Mouse (Mus musculus) NIH3T3 (cell line): ENCODE results near the gene Tgtp1.
"Not testable (repeated sequence)": the region's sequence is repeated elsewhere in the genome, so short reads cannot be mapped to it uniquely, and the experiment has no call there.

Source experiments
- DNase-seq: peaks from one replicate; pipeline ENCODE4 v3.0.0-alpha.2; 2012; ENCODE audit warnings: low read depth

The Tgtp1 gene

DNA sequence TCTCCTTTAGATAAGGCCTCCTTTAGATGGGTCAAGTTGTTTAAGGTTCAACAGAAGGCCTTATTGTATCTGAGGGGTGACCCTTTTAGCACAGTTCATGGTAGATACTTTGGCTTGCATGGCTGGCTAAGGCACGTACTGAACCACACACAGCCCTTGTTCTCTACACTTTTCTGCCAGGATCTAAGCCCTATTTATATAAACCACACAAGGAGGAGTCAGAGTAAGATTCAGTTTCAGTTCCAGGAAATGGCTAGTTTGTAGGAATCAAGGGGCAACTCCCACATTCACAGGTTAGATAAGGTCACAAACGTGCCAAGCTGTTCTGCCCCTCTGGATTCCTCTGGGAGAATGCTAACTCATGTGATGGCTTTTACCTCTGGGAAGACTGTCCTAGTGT is at the start of gene Tgtp1:
Tgtp1 (minus strand) TSS at position 155 of the 400 bp plus-strand sequence.
- peak; percentile 26 for DNase-seq

DNA sequence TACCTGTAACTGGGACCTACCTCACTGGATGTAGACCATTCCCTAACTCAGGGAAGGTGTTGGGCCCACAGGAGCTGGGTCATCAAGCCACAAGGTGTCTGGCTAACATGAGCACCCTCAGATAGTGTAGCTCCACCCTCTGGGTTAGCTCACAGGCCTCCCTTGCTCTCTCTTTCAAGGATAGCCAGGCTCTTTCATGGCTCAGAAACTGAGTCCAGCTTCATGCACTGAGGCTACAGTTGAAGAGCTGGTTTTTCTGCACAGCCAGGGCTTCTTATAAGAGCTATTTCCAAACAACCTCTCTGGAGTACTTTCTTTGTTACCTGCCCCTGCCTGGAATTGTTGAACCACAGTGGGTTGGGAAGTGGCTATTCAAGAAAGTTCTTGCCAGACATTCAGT is 18.1 kb upstream of the Tgtp1 start:
- not testable (repeated sequence) for DNase-seq

DNA sequence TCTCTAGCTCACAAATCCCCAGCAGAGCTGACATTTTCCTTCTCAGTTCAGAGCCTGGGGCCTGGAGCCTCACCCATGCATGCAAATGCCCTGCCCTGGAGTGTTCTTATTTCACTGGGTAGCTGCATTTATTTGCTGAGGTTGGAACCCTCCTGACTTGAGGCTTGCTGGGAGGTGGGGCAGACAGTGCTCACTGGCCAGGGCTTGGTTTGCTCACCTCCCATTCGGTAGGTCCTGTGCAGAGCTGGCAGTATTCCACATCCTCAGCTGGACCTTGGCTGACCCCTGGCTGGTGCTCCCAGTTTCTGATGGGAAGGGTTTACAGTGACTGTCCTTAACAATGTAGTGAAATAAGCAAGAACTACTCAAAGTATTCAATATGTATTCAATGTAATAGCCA is 12.8 kb upstream of the Tgtp1 start:
- not testable (repeated sequence) for DNase-seq

DNA sequence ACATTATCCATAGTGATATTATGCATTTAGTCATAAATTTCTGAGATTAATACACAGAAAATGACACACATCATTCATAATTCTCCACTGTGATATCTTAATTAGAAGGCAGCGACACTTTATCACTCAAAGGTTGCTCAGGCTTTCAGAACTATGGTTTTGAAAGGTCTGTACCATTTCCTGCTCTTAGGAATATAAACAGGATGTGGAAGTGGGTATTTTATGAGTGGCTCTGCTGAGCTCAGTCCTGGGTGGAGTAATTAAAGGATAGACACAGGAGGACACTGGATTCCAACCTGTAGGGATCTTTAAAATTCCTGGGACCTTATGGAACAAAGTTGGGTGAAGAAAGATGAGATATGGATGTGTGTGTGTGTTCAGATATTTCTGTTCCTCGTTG is 12.3 kb upstream of the Tgtp1 start:
- not testable (repeated sequence) for DNase-seq

DNA sequence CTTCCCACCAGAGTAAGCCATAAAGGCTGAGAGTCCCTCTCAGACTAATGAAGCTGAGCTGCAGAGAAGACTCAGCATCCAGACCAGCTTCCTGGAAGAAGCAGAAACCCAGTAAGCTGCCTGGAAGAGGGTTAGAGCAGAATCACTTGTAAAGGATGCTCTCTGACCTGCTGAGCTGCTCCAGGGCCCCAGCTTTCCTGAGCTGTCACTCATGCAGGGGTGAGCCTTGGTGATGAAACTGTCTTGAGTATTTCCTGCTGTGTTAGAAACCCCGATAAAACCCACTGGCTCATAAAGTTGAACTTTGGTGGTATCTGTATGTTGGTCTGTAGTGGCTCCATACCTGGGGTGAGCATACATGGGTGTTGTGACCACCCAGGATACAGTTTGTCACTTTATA is 6.4 kb upstream of the Tgtp1 start:
- not testable (repeated sequence) for DNase-seq

DNA sequence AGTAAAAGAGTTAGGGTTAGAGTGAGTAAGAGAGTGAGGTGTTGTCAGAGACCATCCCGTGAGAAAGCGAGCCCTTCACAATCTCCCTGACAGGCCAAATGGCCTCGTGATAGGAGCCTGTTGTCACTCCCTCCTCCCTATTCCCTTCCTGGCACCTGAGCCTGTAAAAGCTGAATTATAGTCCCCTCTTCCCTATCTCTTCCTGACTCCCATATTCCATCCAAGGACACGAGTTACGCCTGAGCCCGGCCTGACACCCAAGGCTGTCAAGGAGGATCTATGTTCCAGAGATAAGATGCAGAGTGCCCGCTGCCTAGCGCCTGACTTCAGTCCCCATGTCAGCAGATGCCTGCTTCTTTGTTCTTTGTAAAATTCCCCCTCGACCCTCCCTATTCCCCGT is 676 bp downstream of the Tgtp1 start:
- DNase-seq: not testable (repeated sequence)

DNA sequence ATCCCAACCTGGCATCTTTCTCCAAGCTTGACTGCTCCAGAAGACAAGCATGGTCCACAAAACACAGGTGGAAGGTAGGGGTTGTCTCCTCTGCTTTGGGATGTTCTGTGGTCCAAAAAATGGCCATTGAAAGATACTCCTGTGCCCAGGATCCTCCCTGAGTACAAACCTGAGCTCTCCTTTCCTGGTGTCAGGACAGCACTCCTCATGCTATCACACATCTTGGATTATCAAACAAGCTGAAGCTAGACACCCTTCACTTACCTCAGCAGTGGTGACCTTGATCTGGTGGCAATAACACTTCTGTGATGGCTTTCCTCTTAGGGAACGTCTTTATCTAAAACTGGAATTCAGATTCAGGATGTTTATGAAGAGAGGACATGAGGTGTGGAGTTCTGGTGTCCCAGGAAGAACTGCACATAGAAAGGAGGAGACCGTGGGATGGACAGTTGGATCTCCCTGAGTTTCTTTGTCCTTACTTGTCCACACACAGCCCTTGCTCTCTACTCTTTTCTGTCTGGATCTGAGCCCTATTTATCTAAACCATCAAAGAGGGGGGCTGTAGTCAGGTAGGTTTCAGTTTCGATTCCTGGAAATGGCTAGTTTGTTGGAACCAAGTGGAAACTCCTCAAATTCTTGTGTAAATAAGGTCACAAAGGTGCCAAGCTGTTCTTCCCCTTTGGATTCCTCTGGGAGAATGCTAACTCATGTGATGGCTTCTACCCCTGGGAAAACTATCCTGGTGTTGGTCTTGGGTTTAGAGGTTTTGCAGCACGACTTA is 2.0 kb downstream of the Tgtp1 start, which contains the start of gene Gm12185:
Gm12185 (minus strand) TSS at position 487 of the 781 bp plus-strand sequence.
- DNase-seq: peak; percentile 26

DNA sequence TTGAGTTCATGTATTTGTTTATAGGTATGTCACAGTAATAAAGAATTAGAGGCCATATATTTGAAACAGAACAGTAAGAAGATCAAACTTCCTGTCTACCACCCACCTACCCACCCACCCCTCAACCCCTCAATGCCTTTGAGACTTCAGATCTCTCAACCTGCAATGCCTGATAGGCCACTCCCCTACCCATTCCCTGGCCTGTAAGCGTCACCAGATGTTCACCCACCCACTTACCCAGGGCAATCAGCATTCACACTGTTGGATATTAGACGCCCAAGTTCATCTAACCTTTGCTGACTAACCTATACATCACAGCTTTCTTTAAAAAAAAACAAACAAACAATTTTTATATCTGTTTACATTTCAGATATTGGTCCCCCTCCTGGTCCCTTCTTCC is 4.0 kb downstream of the Tgtp1 start:
- not testable (repeated sequence) for DNase-seq

DNA sequence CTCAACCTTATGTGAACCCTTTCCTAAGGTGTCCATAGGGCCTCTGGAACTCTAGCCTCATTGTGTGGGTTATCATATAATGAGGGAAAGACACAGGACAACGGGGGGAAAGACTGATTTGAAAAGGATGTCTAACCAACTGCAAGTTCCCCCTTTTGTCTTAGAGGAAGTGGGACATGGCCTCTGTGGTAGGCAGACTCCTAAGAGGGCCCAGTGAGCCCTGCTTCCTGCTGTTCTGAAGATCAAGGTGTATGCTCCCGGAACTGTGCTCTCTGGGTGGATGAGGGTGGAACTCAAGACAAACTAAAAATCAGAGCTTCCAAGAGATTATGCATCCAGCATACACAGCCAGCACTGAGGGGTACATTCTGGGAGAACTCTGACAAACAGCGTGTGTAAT is 5.8 kb downstream of the Tgtp1 start:
- not testable (repeated sequence) for DNase-seq

DNA sequence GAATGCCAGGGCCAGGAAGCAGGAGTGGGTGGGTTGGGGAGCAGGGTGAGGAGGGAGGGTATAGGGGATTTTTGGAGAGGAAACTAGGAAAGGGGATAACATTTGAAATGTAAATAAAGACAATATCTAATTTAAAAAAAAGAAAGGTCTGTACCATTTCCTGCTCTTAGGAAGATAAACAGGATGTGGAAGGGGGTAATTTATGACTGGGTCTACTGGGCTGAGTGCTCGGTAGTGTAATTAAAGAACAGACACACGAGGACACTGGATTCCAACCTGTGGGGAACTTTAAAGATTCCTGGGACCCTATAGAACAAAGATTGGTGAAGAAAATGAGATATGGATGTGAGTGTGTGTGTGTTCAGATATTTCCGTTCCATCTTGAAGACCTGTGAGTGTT is 11.1 kb downstream of the Tgtp1 start:
- not testable (repeated sequence) for DNase-seq

DNA sequence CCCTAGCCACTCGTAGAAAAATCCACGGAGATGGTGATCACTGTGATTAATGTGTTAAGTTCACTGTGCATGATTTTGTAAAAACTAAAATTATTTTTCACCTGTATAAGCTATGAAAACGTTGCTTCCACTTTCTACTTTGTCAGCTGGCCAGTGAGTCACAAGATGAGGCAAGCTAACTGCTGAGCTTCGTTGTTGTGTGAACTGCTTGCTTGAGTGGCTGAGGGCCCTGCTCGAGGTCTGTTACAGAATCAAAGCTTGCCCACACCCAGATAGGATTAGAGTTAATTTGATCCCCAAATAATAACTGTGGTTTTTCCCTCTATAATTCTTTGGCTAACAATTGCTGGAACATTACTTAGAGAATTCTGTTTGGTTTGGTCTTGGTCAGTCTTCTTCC is 13.9 kb downstream of the Tgtp1 start:
- DNase-seq: not testable (repeated sequence)

DNA sequence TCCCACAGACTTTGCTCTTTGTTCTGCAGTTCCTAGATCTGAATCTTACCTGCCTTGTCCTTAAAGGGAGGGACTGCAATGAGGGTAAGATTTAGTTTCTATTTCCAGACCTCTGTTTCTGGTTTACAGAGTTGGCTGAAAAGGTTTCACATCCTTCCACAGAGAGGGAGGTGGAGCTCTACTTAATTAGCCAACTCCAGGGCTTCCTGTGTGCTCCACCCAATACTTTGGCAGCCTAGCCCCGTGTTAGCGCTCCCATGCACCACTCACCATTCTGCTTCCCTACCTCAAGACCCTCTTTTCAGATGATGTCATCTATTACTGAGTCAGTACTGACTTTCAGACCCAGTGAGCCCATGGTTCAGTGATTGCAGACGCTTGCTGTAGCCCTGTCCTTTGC is 14.7 kb downstream of the Tgtp1 start, which contains the start of gene 9930111J21Rik1:
9930111J21Rik1 (minus strand) TSS at position 148 of the 400 bp plus-strand sequence.
- not testable (repeated sequence) for DNase-seq

DNA sequence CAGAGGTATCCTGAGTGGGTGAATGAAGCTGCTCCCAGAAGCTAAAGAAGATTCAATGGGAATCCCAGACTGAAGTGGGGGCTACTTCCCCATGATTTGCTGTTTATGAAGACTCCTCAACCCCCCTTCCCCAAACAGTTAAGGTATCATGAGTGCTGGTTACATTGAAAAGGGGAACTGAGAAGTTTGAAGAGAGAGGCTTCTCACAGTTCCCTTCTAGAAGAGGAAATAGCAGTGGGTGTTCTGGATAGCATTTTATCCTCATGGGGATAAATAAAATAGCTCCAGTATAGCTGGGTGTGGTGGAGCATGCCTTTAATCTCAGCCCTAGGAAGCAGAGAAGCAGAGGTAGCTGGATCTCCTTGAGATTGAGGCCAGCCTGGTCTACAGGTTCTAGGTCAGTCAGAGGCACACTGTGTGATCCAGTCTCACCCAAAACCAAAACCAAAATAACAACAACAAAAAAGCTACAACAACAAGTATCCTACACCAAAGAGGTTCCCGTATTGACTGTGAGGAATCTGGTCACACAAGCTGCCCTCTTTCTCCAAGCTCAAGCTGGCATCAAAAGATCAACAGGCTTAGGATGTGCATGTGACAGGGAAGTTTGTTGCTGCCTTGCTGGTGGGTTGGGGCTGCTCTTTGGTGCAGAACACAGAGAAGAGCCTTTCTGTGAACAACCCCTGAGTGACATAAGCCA is 15.6 kb downstream of the Tgtp1 start, which contains the start of gene Olfr56:
Olfr56 (plus strand) TSS at position 650 of the 700 bp plus-strand sequence.
- not testable (repeated sequence) for DNase-seq

DNA sequence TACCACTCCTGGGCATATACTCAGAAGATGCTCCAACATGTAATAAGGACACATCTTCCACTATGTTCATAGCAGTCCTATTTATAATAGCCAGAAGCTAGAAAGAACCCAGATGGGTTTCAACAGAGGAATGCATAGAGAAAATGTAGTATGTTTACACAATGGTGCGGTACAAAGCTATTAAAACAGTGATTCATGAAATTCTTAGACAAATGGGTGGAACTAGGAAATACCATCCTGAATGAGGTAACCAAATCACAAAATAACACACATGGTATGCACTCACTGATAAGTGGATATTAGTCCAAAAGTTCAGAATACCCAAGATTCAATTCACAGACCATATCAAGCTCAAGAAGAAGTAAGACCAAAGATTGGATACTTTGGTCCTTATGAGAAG is 19.3 kb downstream of the Tgtp1 start:
- DNase-seq: not testable (repeated sequence)

DNA sequence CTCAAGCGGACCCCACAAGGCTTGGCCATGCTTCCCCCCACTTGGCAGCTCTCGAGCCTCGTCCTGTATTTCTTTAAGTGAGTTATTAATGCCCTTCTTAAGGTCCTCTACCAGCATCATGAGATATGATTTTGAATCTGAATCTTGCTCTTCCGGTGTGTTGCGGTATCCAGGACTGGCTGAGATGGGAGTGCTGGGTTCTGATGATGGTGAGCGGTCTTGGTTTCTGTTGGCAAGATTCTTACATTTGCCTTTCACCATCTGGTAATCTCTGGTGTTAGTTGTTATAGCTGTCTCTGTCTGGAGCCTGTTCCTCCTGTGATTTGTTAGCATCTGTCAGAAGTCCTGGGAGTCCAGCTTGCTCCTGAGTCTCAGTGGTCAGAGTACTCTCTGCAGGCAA is 47.9 kb downstream of the Tgtp1 start, which contains the start of gene Psme2b:
Psme2b (minus strand) TSS at position 101 of the 400 bp plus-strand sequence.
- not testable (repeated sequence) for DNase-seq

DNA sequence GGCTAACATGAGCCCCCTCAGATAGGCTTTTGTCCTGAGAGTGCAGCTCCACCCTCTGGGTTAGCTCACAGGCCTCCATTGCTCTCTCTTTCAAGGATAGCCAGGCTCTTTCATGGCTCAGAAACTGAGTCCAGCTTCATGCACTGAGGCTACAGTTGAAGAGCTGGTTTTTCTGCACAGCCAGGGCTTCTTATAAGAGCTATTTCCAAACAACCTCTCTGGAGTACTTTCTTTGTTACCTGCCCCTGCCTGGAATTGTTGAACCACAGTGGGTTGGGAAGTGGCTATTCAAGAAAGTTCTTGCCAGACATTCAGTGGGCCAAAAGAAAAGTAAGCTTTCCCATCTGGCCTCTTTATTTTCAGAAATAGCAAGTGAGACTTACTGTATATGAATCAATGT is 54.7 kb downstream of the Tgtp1 start:
- DNase-seq: not testable (repeated sequence)
